Mouse (Mus musculus) myocyte (in vitro differentiated cells): ENCODE data around the gene Prg3. TPM values are rescaled to one million over a fixed set of nuclear protein-coding genes. Genes with fewer than 3 reads are reported as not detected.

Source experiments
- H3K27me3 ChIP-seq: one replicate; pipeline ENCODE4 v1.6.1; 2011; ENCODE audit not compliant: control insufficient read depth, insufficient read depth, insufficient read length
- H3K36me3 ChIP-seq: one replicate; pipeline ENCODE4 v1.6.1; 2011; ENCODE audit not compliant: control insufficient read depth, insufficient read depth
- H3K4me2 ChIP-seq: one replicate; pipeline ENCODE4 v1.6.1; 2011; ENCODE audit warnings: low read depth, control low read depth
- H3K4me3 ChIP-seq: one replicate; pipeline ENCODE4 v1.5.1; 2011; ENCODE audit warnings: mild to moderate bottlenecking, control low read depth, moderate library complexity
- H3K79me2 ChIP-seq: one replicate; pipeline ENCODE4 v1.6.1; 2011; ENCODE audit not compliant: control insufficient read depth, insufficient read depth
- H3ac ChIP-seq: one replicate; pipeline ENCODE4 v1.6.1; 2011; ENCODE audit not compliant: control insufficient read depth, insufficient read length
- CEBPB ChIP-seq: IDR thresholded peaks from 2 replicates; pipeline ENCODE4 v1.6.1; 2011; ENCODE audit warnings: mild to moderate bottlenecking, moderate library complexity; ENCODE audit not compliant: poor library complexity, insufficient read depth, severe bottlenecking
- E2F4 ChIP-seq: IDR thresholded peaks from one replicate; pipeline ENCODE4 v1.6.1; 2011; ENCODE audit warnings: mild to moderate bottlenecking, control low read depth, moderate library complexity; ENCODE audit not compliant: insufficient read depth
- MAX ChIP-seq: IDR thresholded peaks from one replicate; pipeline ENCODE4 v1.6.1; 2011; ENCODE audit warnings: low read depth, mild to moderate bottlenecking, control low read depth
- MYOD1 ChIP-seq, 3 experiments: IDR thresholded peaks; one replicate each; pipeline ENCODE4 v1.6.1; 2011; ENCODE audit warnings: control low read depth in 2 of 3, low read depth in 2 of 3, mild to moderate bottlenecking in 2 of 3, moderate library complexity in 1 of 3; ENCODE audit not compliant: insufficient read length in 2 of 3, control insufficient read depth in 1 of 3
- MYOG ChIP-seq, 3 experiments: IDR thresholded peaks; one replicate each; pipeline ENCODE4 v1.6.1; 2011; ENCODE audit warnings: control low read depth in 2 of 3, low read depth in 2 of 3, mild to moderate bottlenecking in 2 of 3; ENCODE audit not compliant: insufficient read length in 2 of 3, control insufficient read depth in 1 of 3, insufficient read depth in 1 of 3
- POLR2A ChIP-seq: IDR thresholded peaks from one replicate; pipeline ENCODE4 v1.6.1; 2011; ENCODE audit warnings: low read depth, mild to moderate bottlenecking, control low read depth, moderate library complexity; ENCODE audit not compliant: insufficient read length
- POLR2AphosphoS2 ChIP-seq: IDR thresholded peaks from one replicate; pipeline ENCODE4 v1.6.1; 2011; ENCODE audit warnings: low read depth, control low read depth; ENCODE audit not compliant: insufficient read length
- REST ChIP-seq: IDR thresholded peaks from one replicate; pipeline ENCODE4 v1.6.1; 2011; ENCODE audit warnings: mild to moderate bottlenecking, control low read depth, moderate library complexity; ENCODE audit not compliant: insufficient read depth, insufficient read length
- SRF ChIP-seq: IDR thresholded peaks from one replicate; pipeline ENCODE4 v1.6.1; 2011; ENCODE audit warnings: low read depth; ENCODE audit not compliant: control insufficient read depth, insufficient read length
- TCF12 ChIP-seq: IDR thresholded peaks from one replicate; pipeline ENCODE4 v1.6.1; 2011; ENCODE audit warnings: mild to moderate bottlenecking, control low read depth; ENCODE audit not compliant: poor library complexity, insufficient read depth, severe bottlenecking
- TCF3 ChIP-seq: IDR thresholded peaks from one replicate; pipeline ENCODE4 v1.6.1; 2011; ENCODE audit warnings: low read depth, control low read depth; ENCODE audit not compliant: insufficient read length
- USF1 ChIP-seq: IDR thresholded peaks from one replicate; pipeline ENCODE4 v1.6.1; 2011; ENCODE audit warnings: low read depth, mild to moderate bottlenecking, control low read depth, moderate library complexity
- polyA plus RNA-seq: library from polyadenylated mRNA; unstranded; fragments of >200 nt; fragmentation: generic; extraction: Trizol; gene quantifications from one replicate; pipeline ENCODE4 v1.2.1, GENCODE M21; 2012; ENCODE audit warnings: missing spikeins

Gene Prg3
- polyA plus RNA-seq, 1 experiment: not detected

DNA sequence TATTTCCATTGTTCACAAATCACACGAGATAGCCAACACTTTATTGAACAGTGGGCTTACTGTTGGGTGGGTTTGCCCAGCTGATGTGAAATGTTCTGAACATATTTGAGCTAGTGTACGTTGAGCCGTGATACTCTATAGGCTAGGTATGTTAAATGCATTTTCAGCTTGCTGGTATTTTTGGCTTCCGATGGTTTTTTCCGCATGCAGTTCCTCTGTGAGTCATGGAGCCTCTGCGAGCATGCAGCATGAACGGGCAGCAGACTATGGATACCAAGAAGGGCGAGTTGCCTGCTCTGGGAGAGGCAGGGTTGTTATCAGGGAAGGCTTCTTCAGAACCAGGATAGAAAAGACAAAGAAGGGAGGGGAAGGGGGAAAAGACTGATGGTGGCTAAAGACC lies 37.0 kb upstream of the Prg3 start:
- H3K79me2 ChIP-seq: no peaks in the 10 kb centered on the region
- H3K4me3 ChIP-seq: no peak overlapping the region
- H3K4me2 ChIP-seq: no peak overlapping the region
- H3ac ChIP-seq: no peak overlapping the region
- TF ChIP-seq POLR2AphosphoS2 (no peak), E2F4 (no peak)
- no peaks in the 10 kb centered on the region for H3K36me3 ChIP-seq
- H3K27me3 ChIP-seq: no peaks in the 10 kb centered on the region

- H3K4me2 ChIP-seq: no peak overlapping the region
- no peak overlapping the region for H3ac ChIP-seq
- no peaks in the 10 kb centered on the region for H3K36me3 ChIP-seq
- no peaks in the 10 kb centered on the region for H3K27me3 ChIP-seq
- H3K4me3 ChIP-seq: no peak overlapping the region
- TF ChIP-seq E2F4 (no peak), REST (no peak), POLR2A (no peak), MYOD1 (IDR thresholded peaks at IDR 0.05; ENCODE audit: control insufficient read depth in 1 of 3, insufficient read length in 2 of 3, low read depth in 2 of 3) (no peak), TCF3 (no peak), USF1 (no peak), SRF (no peak), POLR2AphosphoS2 (no peak), CEBPB (no peak), MYOG (IDR thresholded peaks at IDR 0.05; ENCODE audit: control insufficient read depth in 1 of 3, insufficient read depth in 1 of 3, insufficient read length in 2 of 3, low read depth in 2 of 3) (no peak), TCF12 (no peak)
- no peaks in the 10 kb centered on the region for H3K79me2 ChIP-seq
Observed at GRCm38 (mm10) chr2:84952251-84952650, 35.8 kb upstream of the Prg3 start.

- no peaks in the 10 kb centered on the region for H3K36me3 ChIP-seq
- H3ac ChIP-seq: no peak overlapping the region
- H3K27me3 ChIP-seq: no peaks in the 10 kb centered on the region
- H3K4me2 ChIP-seq: no peak overlapping the region
- H3K4me3 ChIP-seq: no peak overlapping the region
- TF ChIP-seq SRF (no peak), TCF3 (no peak), TCF12 (no peak), MAX (no peak), MYOD1 (IDR thresholded peaks at IDR 0.05; ENCODE audit: control insufficient read depth in 1 of 3, insufficient read length in 2 of 3, low read depth in 2 of 3) (no peak), POLR2AphosphoS2 (no peak), E2F4 (no peak), CEBPB (no peak), POLR2A (no peak), MYOG (IDR thresholded peaks at IDR 0.05; ENCODE audit: control insufficient read depth in 1 of 3, insufficient read depth in 1 of 3, insufficient read length in 2 of 3, low read depth in 2 of 3) (no peak), USF1 (no peak)
- H3K79me2 ChIP-seq: no peaks in the 10 kb centered on the region
Observed at GRCm38 (mm10) chr2:84952693-84953092, 35.3 kb upstream of the Prg3 start.

DNA sequence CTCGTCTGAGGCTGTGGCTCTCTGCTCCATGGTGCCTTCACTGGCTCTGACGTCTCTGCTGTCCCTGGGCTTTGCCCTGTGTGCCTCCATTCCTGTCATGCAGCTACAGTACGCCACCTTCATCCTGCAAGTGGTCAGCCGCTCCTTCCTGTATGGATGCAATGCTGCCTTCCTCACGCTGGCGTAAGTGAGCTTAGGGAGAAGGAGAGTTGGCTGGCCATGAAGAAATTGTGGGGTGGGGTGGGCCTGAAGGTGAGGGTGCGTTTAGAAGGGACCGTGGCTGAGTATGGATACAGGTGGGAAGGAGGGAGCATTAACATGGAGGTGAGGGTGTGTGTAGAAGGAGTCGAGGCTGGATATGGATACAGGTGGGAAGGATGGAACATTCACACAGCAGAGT lies 32.6 kb upstream of the Prg3 start:
- Histone ChIP-seq H3K36me3 (no peaks in the 10 kb centered on the region), H3ac (no peak overlapping the region), H3K79me2 (no peaks in the 10 kb centered on the region), H3K4me2 (no peak overlapping the region), H3K27me3 (no peaks in the 10 kb centered on the region), H3K4me3 (no peak overlapping the region)
- TF ChIP-seq SRF: no peak

DNA sequence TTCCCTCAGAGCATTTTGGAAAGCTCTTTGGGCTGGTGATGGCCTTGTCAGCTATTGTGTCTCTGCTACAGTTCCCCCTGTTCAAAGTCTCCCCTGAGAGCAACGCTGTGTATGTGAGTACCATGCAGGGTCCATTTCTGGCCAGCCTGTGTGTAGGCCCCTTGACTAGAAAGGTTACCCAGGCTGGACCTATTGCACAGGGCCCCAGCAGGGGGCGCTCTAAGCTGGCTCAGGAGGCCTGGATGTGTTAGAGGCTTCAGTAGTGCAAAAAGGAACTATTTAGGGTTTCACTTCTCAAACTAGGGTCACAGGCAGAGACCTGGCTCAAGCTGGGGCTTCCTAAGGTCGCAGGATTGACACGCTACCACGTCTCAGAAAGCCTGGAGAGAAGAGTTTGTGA lies 31.7 kb upstream of the Prg3 start:
- H3ac ChIP-seq: no peak overlapping the region
- H3K4me3 ChIP-seq: no peak overlapping the region
- no peaks in the 10 kb centered on the region for H3K36me3 ChIP-seq
- H3K4me2 ChIP-seq: no peak overlapping the region
- no peak for TF ChIP-seq MAX
- TF ChIP-seq MYOG (IDR thresholded peaks at IDR 0.05; ENCODE audit: control insufficient read depth in 1 of 3, insufficient read depth in 1 of 3, insufficient read length in 2 of 3, low read depth in 2 of 3): no peak
- TF ChIP-seq SRF: no peak
- no peak for TF ChIP-seq E2F4
- TF ChIP-seq TCF12: no peak
- TF ChIP-seq POLR2AphosphoS2: no peak
- no peak for TF ChIP-seq MYOD1 (IDR thresholded peaks at IDR 0.05; ENCODE audit: control insufficient read depth in 1 of 3, insufficient read length in 2 of 3, low read depth in 2 of 3)
- no peak for TF ChIP-seq TCF3
- TF ChIP-seq USF1: no peak
- TF ChIP-seq REST: no peak
- TF ChIP-seq CEBPB: no peak
- H3K79me2 ChIP-seq: no peaks in the 10 kb centered on the region
- H3K27me3 ChIP-seq: no peaks in the 10 kb centered on the region
